Mouse (Mus musculus) forebrain, embryonic 11.5 days (tissue): ENCODE measurements around the gene Dnaja3. TPM values are rescaled to one million over a fixed set of nuclear protein-coding genes. Genes with fewer than 3 reads are reported as not detected.

Experiments
- ATAC-seq: fragments of 200-750 bp; cut with Nextera tagmentation; replicated peaks from 2 replicates; pipeline ENCODE4 v1.8.0; 2017; ENCODE audit warnings: moderate TSS enrichment; ENCODE audit not compliant: low FRiP score
- DNase-seq: peaks from one replicate; pipeline ENCODE4 v3.0.0-alpha.2; 2017; ENCODE audit warnings: low spot score
- H3K27ac ChIP-seq: fragments of 300-500 bp; sonication (generic); 2 replicates; pipeline ENCODE4 v1.5.1; 2014; ENCODE audit warnings: low read depth, low read length
- H3K27me3 ChIP-seq: fragments of 300-500 bp; sonication (generic); 2 replicates; pipeline ENCODE4 v1.6.1; 2014; ENCODE audit warnings: mild to moderate bottlenecking, low read length, mixed read lengths; ENCODE audit not compliant: control insufficient read depth, insufficient read depth
- H3K36me3 ChIP-seq: fragments of 300-500 bp; sonication (generic); 2 replicates; pipeline ENCODE4 v1.6.1; 2014; ENCODE audit warnings: mild to moderate bottlenecking, low read length, moderate library complexity, mixed read lengths; ENCODE audit not compliant: control insufficient read depth, insufficient read depth
- H3K4me1 ChIP-seq: fragments of 300-500 bp; sonication (generic); replicated peaks from 2 replicates; pipeline ENCODE4 v1.6.1; 2014; ENCODE audit warnings: low read length, mixed read lengths; ENCODE audit not compliant: control insufficient read depth, insufficient read depth
- H3K4me2 ChIP-seq: fragments of 300-500 bp; sonication (generic); 2 replicates; pipeline ENCODE4 v1.6.1; 2014; ENCODE audit warnings: low read depth, mild to moderate bottlenecking, low read length, moderate library complexity, mixed read lengths; ENCODE audit not compliant: severe bottlenecking
- H3K4me3 ChIP-seq: fragments of 300-500 bp; sonication (generic); 2 replicates; pipeline ENCODE4 v1.5.1; 2014; ENCODE audit warnings: low read depth, low read length
- H3K9ac ChIP-seq: fragments of 300-500 bp; sonication (generic); 2 replicates; pipeline ENCODE4 v1.6.1; 2014; ENCODE audit warnings: low read length
- H3K9me3 ChIP-seq: fragments of 300-500 bp; sonication (generic); 2 replicates; pipeline ENCODE4 v1.6.1; 2016; ENCODE audit warnings: low read length, mixed read lengths; ENCODE audit not compliant: control insufficient read depth
- WGBS: fragments of 180-500 bp; shearing (Covaris S2); extraction: QIAGEN DNeasy Blood & Tissue Kit; methylation state at CpG from one replicate; pipeline ENCODE4 v1.1.7; 2014; 5-methylcytosine and 5-hydroxymethylcytosine counted together
- polyA plus RNA-seq: library from polyadenylated mRNA; unstranded; fragments of >200 nt; fragmentation: Nextera tagmentation; extraction: Ambion mirVana; gene quantifications from 2 replicates; pipeline ENCODE4 v1.2.1, GENCODE M21; 2014

The Dnaja3 gene
- polyA plus RNA-seq, 1 experiment from 2014 or later, result 60.7 TPM

GRCm38 (mm10) chr16:4722915-4723209 lies 83.1 kb downstream of the Dnaja3 start:
- no peaks in the 10 kb centered on the region for H3K27me3 ChIP-seq
- H3K27ac ChIP-seq, result no peak overlapping the region
- no peak for ATAC-seq
- H3K9ac ChIP-seq, result no peak overlapping the region
- no peaks in the 10 kb centered on the region; the same call in 1 of the 2 replicates for H3K4me1 ChIP-seq
- H3K4me2 ChIP-seq, result no peak overlapping the region
- H3K36me3 ChIP-seq, result no peaks in the 10 kb centered on the region
- H3K9me3 ChIP-seq, result no peaks in the 10 kb centered on the region
- WGBS, result 71% methylated on average over 3 of the region's 3 CpGs
- H3K4me3 ChIP-seq, result no peak overlapping the region
- DNase-seq, result no peak

GRCm38 (mm10) chr16:4725266-4725665 lies 85.5 kb downstream of the Dnaja3 start:
- Histone ChIP-seq H3K4me2 (no peak overlapping the region), H3K4me3 (no peak overlapping the region), H3K9ac (no peak overlapping the region), H3K27me3 (no peaks in the 10 kb centered on the region), H3K9me3 (no peaks in the 10 kb centered on the region), H3K36me3 (no peaks in the 10 kb centered on the region), H3K4me1 (no peaks in the 10 kb centered on the region; the same call in 1 of the 2 replicates), H3K27ac (no peak overlapping the region)
- ATAC-seq, result no peak
- DNase-seq, result no peak
- WGBS, result 75% methylated on average over 4 of the region's 4 CpGs

- Histone ChIP-seq H3K9ac (peak within 1 kb of the TSS; percentile 81), H3K4me3 (peak within 1 kb of the TSS; percentile 72), H3K4me2 (peak within 1 kb of the TSS; percentile 87), H3K36me3 (no peaks in the 10 kb centered on the region), H3K4me1 (no peaks in the 10 kb centered on the region; the same call in 1 of the 2 replicates), H3K27me3 (no peaks in the 10 kb centered on the region), H3K9me3 (no peaks in the 10 kb centered on the region), H3K27ac (peak within 1 kb of the TSS; percentile 18; the same call in 1 of the 2 replicates)
- DNase-seq (peak; percentile 96), ATAC-seq (peak; percentile 96)
- WGBS, result 6% methylated on average over 35 of the region's 35 CpGs
Observed at GRCm38 (mm10) chr16:4725780-4726527, 86.2 kb downstream of the Dnaja3 start, which contains the start of gene Hmox2. Gene Hmox2 (plus strand): TSS chr16:4726361.

- Histone ChIP-seq H3K9me3 (no peaks in the 10 kb centered on the region), H3K4me3 (peak overlapping the region; percentile 72), H3K36me3 (no peaks in the 10 kb centered on the region), H3K4me2 (peak overlapping the region; percentile 87), H3K27ac (peak overlapping the region; percentile 18; the same call in 1 of the 2 replicates), H3K9ac (peak overlapping the region; percentile 81), H3K4me1 (no peaks in the 10 kb centered on the region; the same call in 1 of the 2 replicates), H3K27me3 (no peaks in the 10 kb centered on the region)
- DNase-seq, result no peak
- WGBS, result under 1% methylated on average over 40 of the region's 40 CpGs
- peak; percentile 60 for ATAC-seq
Observed at GRCm38 (mm10) chr16:4726528-4727128, 86.8 kb downstream of the Dnaja3 start.

GRCm38 (mm10) chr16:4727526-4727925 lies 87.7 kb downstream of the Dnaja3 start:
- ATAC-seq (no peak), DNase-seq (no peak)
- Histone ChIP-seq H3K4me1 (no peaks in the 10 kb centered on the region; the same call in 1 of the 2 replicates), H3K4me2 (no peak overlapping the region), H3K9me3 (no peaks in the 10 kb centered on the region), H3K9ac (no peak overlapping the region; the same call in 1 of the 2 replicates), H3K27me3 (no peaks in the 10 kb centered on the region), H3K4me3 (no peak overlapping the region), H3K36me3 (no peaks in the 10 kb centered on the region), H3K27ac (no peak overlapping the region)
- 95% methylated on average over 1 of the region's 1 CpGs for WGBS

DNA sequence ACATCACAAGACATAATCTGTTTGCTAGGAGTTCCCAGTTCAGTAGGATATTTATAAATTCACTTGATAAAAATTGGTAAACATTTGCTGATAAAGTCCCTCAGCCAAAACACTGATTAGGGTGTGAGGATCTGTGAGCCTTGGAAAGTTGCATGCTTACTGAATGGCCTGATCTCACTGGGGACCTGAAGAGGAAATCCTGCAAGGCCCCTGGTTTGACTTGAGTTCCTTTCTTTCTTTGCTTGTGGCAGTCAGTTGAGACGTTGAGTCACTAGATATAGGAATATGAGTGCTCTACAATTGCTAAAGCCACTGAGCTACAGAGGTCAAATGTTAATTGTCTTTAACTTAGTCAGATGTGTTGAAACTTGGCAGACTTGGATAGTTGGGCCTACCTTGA lies 88.2 kb downstream of the Dnaja3 start:
- H3K4me1 ChIP-seq, result no peaks in the 10 kb centered on the region; the same call in 1 of the 2 replicates
- H3K4me3 ChIP-seq, result no peak overlapping the region
- 82% methylated on average over 1 of the region's 1 CpGs for WGBS
- no peak overlapping the region for H3K4me2 ChIP-seq
- H3K36me3 ChIP-seq, result no peaks in the 10 kb centered on the region
- no peak overlapping the region for H3K27ac ChIP-seq
- DNase-seq, result no peak
- ATAC-seq, result no peak
- no peak overlapping the region for H3K9ac ChIP-seq
- H3K9me3 ChIP-seq, result no peaks in the 10 kb centered on the region
- H3K27me3 ChIP-seq, result no peaks in the 10 kb centered on the region

- no peak overlapping the region for H3K4me2 ChIP-seq
- no peak for DNase-seq
- ATAC-seq, result no peak
- H3K36me3 ChIP-seq, result no peaks in the 10 kb centered on the region
- H3K27me3 ChIP-seq, result no peaks in the 10 kb centered on the region
- no peak overlapping the region for H3K4me3 ChIP-seq
- H3K4me1 ChIP-seq, result no peaks in the 10 kb centered on the region; the same call in 1 of the 2 replicates
- no peak overlapping the region for H3K9ac ChIP-seq
- WGBS, result 83% methylated on average over 3 of the region's 3 CpGs
- no peaks in the 10 kb centered on the region for H3K9me3 ChIP-seq
- H3K27ac ChIP-seq, result no peak overlapping the region
Observed at GRCm38 (mm10) chr16:4730776-4731358, 91.1 kb downstream of the Dnaja3 start.

DNA sequence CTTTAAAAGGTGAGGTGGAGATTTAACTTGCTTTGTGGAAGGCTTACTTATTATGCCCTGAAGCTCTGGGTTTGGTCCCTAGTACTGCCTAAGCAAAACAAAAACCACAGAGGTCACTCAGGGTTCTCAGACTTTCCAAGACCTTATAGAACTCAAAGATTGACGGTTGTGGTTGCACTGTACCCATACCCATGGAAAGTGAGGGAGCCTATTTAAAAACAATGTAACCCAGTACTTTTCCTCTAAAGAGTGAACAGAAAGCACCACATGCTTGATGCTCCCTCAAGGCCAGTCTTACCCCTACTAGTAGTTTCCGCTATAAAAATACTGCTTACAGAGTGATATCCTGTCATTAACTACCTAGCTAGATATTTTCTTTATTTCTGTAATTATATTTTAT lies 96.5 kb downstream of the Dnaja3 start:
- no peak for ATAC-seq
- no peak for DNase-seq
- Histone ChIP-seq H3K4me1 (no peaks in the 10 kb centered on the region), H3K9ac (no peak overlapping the region), H3K4me2 (no peak overlapping the region), H3K27me3 (no peaks in the 10 kb centered on the region), H3K4me3 (no peak overlapping the region), H3K27ac (no peak overlapping the region), H3K36me3 (no peaks in the 10 kb centered on the region), H3K9me3 (no peaks in the 10 kb centered on the region)
- 77% methylated on average over 2 of the region's 2 CpGs for WGBS
